Mouse (Mus musculus) cerebellum, adult 2 months (tissue): Measurements from ENCODE around the gene Zbtb37. TPM values are rescaled to one million over a fixed set of nuclear protein-coding genes. Genes with fewer than 3 reads are reported as not detected.
A peak's percentile ranks its signal among the peaks of the same experiment; 100 is the strongest.

Experiments
- DNase-seq, 2 experiments: peaks; one replicate each; pipeline ENCODE4 v3.0.0; 2021
- H3K27ac ChIP-seq: fragments of 200-500 bp; 2 replicates; pipeline ENCODE4 v1.5.1; 2012; ENCODE audit warnings: low read length, control low read depth, inconsistent platforms; ENCODE audit not compliant: insufficient read depth
- H3K27me3 ChIP-seq: fragments of 200-500 bp; 2 replicates; pipeline ENCODE4 v1.6.1; 2012; ENCODE audit warnings: inconsistent platforms, mild to moderate bottlenecking, low read length, moderate library complexity; ENCODE audit not compliant: control insufficient read depth, insufficient read depth
- H3K4me1 ChIP-seq: fragments of 200-500 bp; 2 replicates; pipeline ENCODE4 v1.6.1; 2011; ENCODE audit warnings: low read length; ENCODE audit not compliant: control insufficient read depth, insufficient read depth
- H3K4me3 ChIP-seq: fragments of 200-500 bp; replicated peaks from 2 replicates; pipeline ENCODE3; 2011; ENCODE audit warnings: mild to moderate bottlenecking, low read depth, low read length, control low read depth; ENCODE audit not compliant: insufficient read depth
- CTCF ChIP-seq: fragments of 200-500 bp; IDR thresholded peaks from 2 replicates; pipeline ENCODE4 v1.5.1; 2011; ENCODE audit warnings: low read depth, mild to moderate bottlenecking, control low read depth, low read length, moderate library complexity, borderline replicate concordance; ENCODE audit not compliant: insufficient read depth
- POLR2A ChIP-seq: fragments of 200-500 bp; IDR thresholded peaks from 2 replicates; pipeline ENCODE4 v1.6.1; 2011; ENCODE audit warnings: low read length, control low read depth, borderline replicate concordance; ENCODE audit not compliant: insufficient read depth
- WGBS: fragments of 180-500 bp; shearing (Covaris S2); methylation state at CpG from one replicate; pipeline ENCODE4 v1.1.7; 2018; 5-methylcytosine and 5-hydroxymethylcytosine counted together
- polyA plus RNA-seq: library from polyadenylated mRNA; depleted of rRNA; stranded (reverse); fragments of >200 nt; gene quantifications from 2 replicates; pipeline ENCODE4 v1.2.3, GENCODE M21; 2012; rRNA removed

The Zbtb37 gene
- polyA plus RNA-seq, 1 experiment: 5.0 TPM

- 93% methylated on average over 8 of the region's 8 CpGs for WGBS
- Histone ChIP-seq H3K27ac (no peak overlapping the region), H3K27me3 (no peaks in the 10 kb centered on the region), H3K4me1 (no peaks in the 10 kb centered on the region), H3K4me3 (no peak overlapping the region)
- TF ChIP-seq POLR2A: no peak
- no peak for TF ChIP-seq CTCF
- DNase-seq: no peak
These were observed 54.0 kb downstream of the Zbtb37 start for GRCm38 (mm10) chr1:160980537-160981234.

DNA sequence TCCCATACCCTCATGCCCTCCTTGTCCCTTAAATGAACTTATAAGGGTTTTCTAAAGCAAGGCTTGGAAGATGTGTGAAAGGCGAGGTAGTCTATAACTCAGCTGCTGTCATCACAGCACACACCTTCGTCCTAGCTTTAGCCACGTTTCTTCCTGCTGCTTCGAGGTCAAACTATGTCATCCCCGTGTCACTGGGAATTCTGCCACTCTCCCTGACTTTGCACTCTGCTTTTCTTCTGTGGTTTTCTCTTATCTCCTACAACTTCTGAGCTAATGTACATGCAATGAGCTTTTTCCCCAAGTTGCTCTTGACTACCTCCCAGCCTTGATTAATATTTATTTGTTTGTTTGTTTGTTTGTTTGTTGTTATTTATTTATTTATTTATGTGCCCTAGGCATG is 54.6 kb downstream of the Zbtb37 start:
- no peaks in the 10 kb centered on the region for H3K27me3 ChIP-seq
- no peak for DNase-seq
- H3K4me1 ChIP-seq: no peaks in the 10 kb centered on the region
- TF ChIP-seq POLR2A: no peak
- TF ChIP-seq CTCF: no peak
- WGBS: 75% methylated on average over 5 of the region's 5 CpGs
- no peak overlapping the region for H3K27ac ChIP-seq
- H3K4me3 ChIP-seq: no peak overlapping the region

- no peaks in the 10 kb centered on the region for H3K27me3 ChIP-seq
- 92% methylated on average over 4 of the region's 4 CpGs for WGBS
- H3K27ac ChIP-seq: no peak within 1 kb of the TSS
- H3K4me1 ChIP-seq: no peaks in the 10 kb centered on the region
- TF ChIP-seq POLR2A (no peak), CTCF (no peak)
- no peak for DNase-seq
- no peak within 1 kb of the TSS for H3K4me3 ChIP-seq
These were observed 56.4 kb downstream of the Zbtb37 start, which contains the start of gene Serpinc1 for GRCm38 (mm10) chr1:160978071-160978735. TSS of gene Serpinc1 (plus strand) at chr1:160978585.

GRCm38 (mm10) chr1:160968643-160969042 is 66.0 kb downstream of the Zbtb37 start:
- WGBS: 40% methylated on average over 5 of the region's 5 CpGs
- H3K27ac ChIP-seq: no peak overlapping the region

GRCm38 (mm10) chr1:160967268-160967667 is 67.4 kb downstream of the Zbtb37 start:
- no peak for DNase-seq
- Histone ChIP-seq H3K4me1 (no peaks in the 10 kb centered on the region), H3K27me3 (no peaks in the 10 kb centered on the region), H3K27ac (no peak overlapping the region), H3K4me3 (no peak overlapping the region)
- WGBS: 91% methylated on average over 1 of the region's 1 CpGs
- TF ChIP-seq CTCF (no peak), POLR2A (no peak)

More at GRCm38 (mm10) chr1:160968643-160969042, 66.0 kb downstream of the Zbtb37 start:
- TF ChIP-seq POLR2A (no peak), CTCF (no peak)
- H3K27me3 ChIP-seq: no peaks in the 10 kb centered on the region
- DNase-seq: peak in 1 of 2 experiments; percentile 13
- H3K4me3 ChIP-seq: no peak overlapping the region
- H3K4me1 ChIP-seq: no peaks in the 10 kb centered on the region

- no peak overlapping the region for H3K4me3 ChIP-seq
- no peak for TF ChIP-seq POLR2A
- H3K27ac ChIP-seq: no peak overlapping the region
- WGBS: 91% methylated on average over 7 of the region's 7 CpGs
- no peaks in the 10 kb centered on the region for H3K4me1 ChIP-seq
- DNase-seq: no peak
- no peaks in the 10 kb centered on the region for H3K27me3 ChIP-seq
These were observed 71.5 kb downstream of the Zbtb37 start for GRCm38 (mm10) chr1:160963199-160963598.

Other genes starting within 250 kb of the Zbtb37 start
- 57.7 and 67.5 TPM in 2 replicates for gene Rabgap1l, start 241.6 kb downstream of the Zbtb37 start, polyA plus RNA-seq
- 12.0 TPM in 2 replicates for gene Rc3h1, start 128.4 kb downstream of the Zbtb37 start, polyA plus RNA-seq
- gene Serpinc1, start 56.3 kb downstream of the Zbtb37 start, polyA plus RNA-seq: 0.18 and 0.30 TPM in 2 replicates
- 20.2 and 21.2 TPM in 2 replicates for gene Dars2, start 35.8 kb upstream of the Zbtb37 start, polyA plus RNA-seq
- 1.6 and 1.9 TPM in 2 replicates for gene Cenpl, start 35.9 kb upstream of the Zbtb37 start, polyA plus RNA-seq
- gene Klhl20, start 96.7 kb upstream of the Zbtb37 start, polyA plus RNA-seq: 19.5 and 20.3 TPM in 2 replicates
- 10.9 and 14.3 TPM in 2 replicates for gene Ankrd45, start 107.8 kb upstream of the Zbtb37 start, polyA plus RNA-seq
- gene Tex50, start 124.5 kb upstream of the Zbtb37 start, polyA plus RNA-seq: not detected in 2 replicates
- gene Prdx6, start 216.4 kb upstream of the Zbtb37 start, polyA plus RNA-seq: 301 and 339 TPM in 2 replicates